Mouse (Mus musculus) midbrain, embryonic 15.5 days (tissue): Measurements from ENCODE around the gene Kctd10. TPM values are rescaled to one million over a fixed set of nuclear protein-coding genes. Genes with fewer than 3 reads are reported as not detected.

Source experiments
- ATAC-seq: fragments of 200-750 bp; cut with Nextera tagmentation; replicated peaks from 2 replicates; pipeline ENCODE4 v1.8.0; 2017; ENCODE audit warnings: moderate TSS enrichment
- H3K27ac ChIP-seq: fragments of 300-500 bp; sonication (generic); 2 replicates; pipeline ENCODE4 v1.5.1; 2015; ENCODE audit warnings: mild to moderate bottlenecking, inconsistent platforms
- H3K27me3 ChIP-seq: fragments of 300-500 bp; sonication (generic); replicated peaks from 2 replicates; pipeline ENCODE4 v1.6.1; 2015; ENCODE audit warnings: inconsistent platforms
- H3K36me3 ChIP-seq: fragments of 300-500 bp; sonication (generic); replicated peaks from 2 replicates; pipeline ENCODE4 v1.6.1; 2015; ENCODE audit warnings: inconsistent platforms
- H3K4me1 ChIP-seq: fragments of 300-500 bp; sonication (generic); 2 replicates; pipeline ENCODE4 v1.6.1; 2015; ENCODE audit warnings: inconsistent platforms
- H3K4me2 ChIP-seq: fragments of 300-500 bp; sonication (generic); 2 replicates; pipeline ENCODE4 v1.6.1; 2015; ENCODE audit warnings: inconsistent platforms, mild to moderate bottlenecking, moderate library complexity
- H3K4me3 ChIP-seq: fragments of 300-500 bp; sonication (generic); 2 replicates; pipeline ENCODE4 v1.5.1; 2015; ENCODE audit warnings: mild to moderate bottlenecking, inconsistent platforms
- H3K9ac ChIP-seq: fragments of 300-500 bp; sonication (generic); 2 replicates; pipeline ENCODE4 v1.6.1; 2015; ENCODE audit warnings: mild to moderate bottlenecking, inconsistent platforms
- H3K9me3 ChIP-seq: fragments of 300-500 bp; sonication (generic); 2 replicates; pipeline ENCODE4 v1.6.1; 2016; ENCODE audit warnings: inconsistent platforms
- WGBS: fragments of 180-500 bp; shearing (Covaris S2); methylation state at CpG from one replicate; pipeline ENCODE4 v1.1.7; 2015; ENCODE audit warnings: mixed read lengths; 5-methylcytosine and 5-hydroxymethylcytosine counted together
- polyA plus RNA-seq: library from polyadenylated mRNA; unstranded; fragments of >200 nt; fragmentation: Nextera tagmentation; extraction: Ambion mirVana; gene quantifications from 2 replicates; pipeline ENCODE4 v1.2.1, GENCODE M21; 2015

Kctd10 gene
- polyA plus RNA-seq, 1 experiment from 2014 or later: 80.7 TPM

GRCm38 (mm10) chr5:114365043-114365752, 15.1 kb downstream of the Kctd10 start:
- ATAC-seq: no peak
- Histone ChIP-seq H3K27me3 (no peaks in the 10 kb centered on the region), H3K4me1 (peaks cover 5% of the 10 kb centered on the region; the same call in 1 of the 2 replicates), H3K4me2 (no peak overlapping the region), H3K27ac (no peak overlapping the region), H3K9me3 (no peaks in the 10 kb centered on the region), H3K36me3 (peaks cover 65% of the 10 kb centered on the region), H3K4me3 (no peak overlapping the region), H3K9ac (no peak overlapping the region)
- WGBS: 89% methylated on average over 23 of the region's 23 CpGs

- Histone ChIP-seq H3K27me3 (no peaks in the 10 kb centered on the region), H3K4me2 (no peak overlapping the region), H3K9ac (no peak overlapping the region), H3K4me1 (peaks cover 15% of the 10 kb centered on the region), H3K4me3 (no peak overlapping the region), H3K27ac (no peak overlapping the region), H3K36me3 (peaks cover 37% of the 10 kb centered on the region), H3K9me3 (no peaks in the 10 kb centered on the region)
- no peak for ATAC-seq
- WGBS: 77% methylated on average over 15 of the region's 15 CpGs
These were observed 19.3 kb downstream of the Kctd10 start for GRCm38 (mm10) chr5:114360968-114361367.

- H3K4me2 ChIP-seq: no peak overlapping the region
- no peak overlapping the region for H3K9ac ChIP-seq
- no peak for ATAC-seq
- no peaks in the 10 kb centered on the region for H3K27me3 ChIP-seq
- 0 out of 2 replicates have a peak, but pooled peaks cover 24% of the 10 kb centered on the region for H3K36me3 ChIP-seq
- 81% methylated on average over 8 of the region's 8 CpGs for WGBS
- H3K4me1 ChIP-seq: peaks cover 15% of the 10 kb centered on the region
- H3K4me3 ChIP-seq: no peak overlapping the region
- H3K9me3 ChIP-seq: no peaks in the 10 kb centered on the region
- peak overlapping the region; percentile 30; the same call in 1 of the 2 replicates for H3K27ac ChIP-seq
These were observed 20.7 kb downstream of the Kctd10 start for GRCm38 (mm10) chr5:114359586-114359985.

GRCm38 (mm10) chr5:114358833-114359232, 21.5 kb downstream of the Kctd10 start:
- peaks cover 15% of the 10 kb centered on the region for H3K4me1 ChIP-seq
- H3K27me3 ChIP-seq: no peaks in the 10 kb centered on the region
- no peaks in the 10 kb centered on the region for H3K9me3 ChIP-seq
- no peak overlapping the region for H3K9ac ChIP-seq
- 0 out of 2 replicates have a peak, but pooled peaks cover 18% of the 10 kb centered on the region for H3K36me3 ChIP-seq
- peak; percentile 46; the same call in 1 of the 2 replicates for ATAC-seq
- no peak overlapping the region for H3K4me3 ChIP-seq
- H3K27ac ChIP-seq: 0 out of 2 replicates have a peak overlapping the region, but pooled peaks have one; percentile 30
- 52% methylated on average over 10 of the region's 10 CpGs for WGBS
- no peak overlapping the region for H3K4me2 ChIP-seq

- H3K27me3 ChIP-seq: no peaks in the 10 kb centered on the region
- ATAC-seq: peak; percentile 35; the same call in 1 of the 2 replicates
- H3K9me3 ChIP-seq: no peaks in the 10 kb centered on the region
- H3K4me1 ChIP-seq: peaks cover 15% of the 10 kb centered on the region
- WGBS: 51% methylated on average over 23 of the region's 23 CpGs
- no peak overlapping the region for H3K4me3 ChIP-seq
- no peak overlapping the region for H3K9ac ChIP-seq
- H3K36me3 ChIP-seq: 0 out of 2 replicates have a peak, but pooled peaks cover 5% of the 10 kb centered on the region
- H3K4me2 ChIP-seq: no peak overlapping the region
- no peak overlapping the region for H3K27ac ChIP-seq
These were observed 23.2 kb downstream of the Kctd10 start for GRCm38 (mm10) chr5:114356936-114357751.

GRCm38 (mm10) chr5:114356250-114356935, 23.9 kb downstream of the Kctd10 start:
- H3K36me3 ChIP-seq: no peaks in the 10 kb centered on the region
- peak; percentile 49; the same call in 1 of the 2 replicates for ATAC-seq
- no peak overlapping the region for H3K9ac ChIP-seq
- WGBS: 27% methylated on average over 7 of the region's 7 CpGs
- H3K4me1 ChIP-seq: peaks cover 15% of the 10 kb centered on the region
- H3K27me3 ChIP-seq: no peaks in the 10 kb centered on the region
- H3K4me3 ChIP-seq: no peak overlapping the region
- H3K27ac ChIP-seq: no peak overlapping the region
- H3K9me3 ChIP-seq: no peaks in the 10 kb centered on the region
- H3K4me2 ChIP-seq: no peak overlapping the region

- no peak for ATAC-seq
- WGBS: 58% methylated on average over 10 of the region's 10 CpGs
- no peaks in the 10 kb centered on the region for H3K9me3 ChIP-seq
- no peak overlapping the region for H3K27ac ChIP-seq
- H3K4me3 ChIP-seq: no peak overlapping the region
- no peaks in the 10 kb centered on the region for H3K4me1 ChIP-seq
- H3K27me3 ChIP-seq: no peaks in the 10 kb centered on the region
- H3K4me2 ChIP-seq: no peak overlapping the region
- no peaks in the 10 kb centered on the region for H3K36me3 ChIP-seq
- no peak overlapping the region for H3K9ac ChIP-seq
These were observed 28.8 kb downstream of the Kctd10 start for GRCm38 (mm10) chr5:114351490-114351889.

GRCm38 (mm10) chr5:114347005-114347404, 33.3 kb downstream of the Kctd10 start:
- Histone ChIP-seq H3K9ac (no peak overlapping the region), H3K27ac (no peak overlapping the region)
- ATAC-seq: no peak

GRCm38 (mm10) chr5:114345538-114345937, 34.8 kb downstream of the Kctd10 start:
- 68% methylated on average over 3 of the region's 3 CpGs for WGBS
- ATAC-seq: no peak
- H3K4me2 ChIP-seq: no peak overlapping the region

More at GRCm38 (mm10) chr5:114347005-114347404, 33.3 kb downstream of the Kctd10 start:
- Histone ChIP-seq H3K36me3 (no peaks in the 10 kb centered on the region), H3K27me3 (no peaks in the 10 kb centered on the region), H3K9me3 (no peaks in the 10 kb centered on the region), H3K4me2 (no peak overlapping the region), H3K4me1 (no peaks in the 10 kb centered on the region), H3K4me3 (no peak overlapping the region)
- WGBS: 80% methylated on average over 10 of the region's 10 CpGs

GRCm38 (mm10) chr5:114343612-114344011, 36.7 kb downstream of the Kctd10 start:
- 84% methylated on average over 7 of the region's 7 CpGs for WGBS
- H3K9ac ChIP-seq: no peak overlapping the region
- H3K4me2 ChIP-seq: no peak overlapping the region
- no peaks in the 10 kb centered on the region for H3K4me1 ChIP-seq
- no peak overlapping the region for H3K27ac ChIP-seq
- no peaks in the 10 kb centered on the region for H3K27me3 ChIP-seq
- no peaks in the 10 kb centered on the region for H3K9me3 ChIP-seq
- H3K36me3 ChIP-seq: no peaks in the 10 kb centered on the region
- H3K4me3 ChIP-seq: no peak overlapping the region
- no peak for ATAC-seq

More at GRCm38 (mm10) chr5:114345538-114345937, 34.8 kb downstream of the Kctd10 start:
- H3K36me3 ChIP-seq: no peaks in the 10 kb centered on the region
- H3K9ac ChIP-seq: no peak overlapping the region
- no peak overlapping the region for H3K4me3 ChIP-seq
- no peaks in the 10 kb centered on the region for H3K9me3 ChIP-seq
- H3K27ac ChIP-seq: no peak overlapping the region
- no peaks in the 10 kb centered on the region for H3K27me3 ChIP-seq
- no peaks in the 10 kb centered on the region for H3K4me1 ChIP-seq

GRCm38 (mm10) chr5:114342996-114343395, 37.3 kb downstream of the Kctd10 start:
- no peaks in the 10 kb centered on the region for H3K9me3 ChIP-seq
- 84% methylated on average over 5 of the region's 5 CpGs for WGBS
- no peak overlapping the region for H3K4me3 ChIP-seq
- no peak overlapping the region for H3K4me2 ChIP-seq
- ATAC-seq: no peak
- H3K27ac ChIP-seq: no peak overlapping the region
- no peak overlapping the region for H3K9ac ChIP-seq
- no peaks in the 10 kb centered on the region for H3K4me1 ChIP-seq
- no peaks in the 10 kb centered on the region for H3K36me3 ChIP-seq
- no peaks in the 10 kb centered on the region for H3K27me3 ChIP-seq
